Mouse (Mus musculus) left cerebral cortex, adult 2 months (tissue): ENCODE results near the gene Rps27rt. TPM values are rescaled to one million over a fixed set of nuclear protein-coding genes. Genes with fewer than 3 reads are reported as not detected.

Experiments used
- DNase-seq, 2 experiments: peaks; one replicate each; pipeline ENCODE4 v3.0.0; 2021 to 2022; ENCODE audit warnings: low spot score in 2 of 2, mixed read lengths in 1 of 2; ENCODE audit errors: extremely low spot score in 1 of 2
- H3K27ac ChIP-seq: fragments of 200-600 bp; 2 replicates; pipeline ENCODE4 v1.8.1; 2022
- H3K4me3 ChIP-seq: fragments of 200-600 bp; 2 replicates; pipeline ENCODE4 v1.8.1; 2022
- CTCF ChIP-seq: fragments of 200-600 bp; IDR thresholded peaks from 2 replicates; pipeline ENCODE4 v1.8.1; 2022; ENCODE audit warnings: antibody characterized with exemption, mild to moderate bottlenecking, moderate library complexity
- intact Hi-C: fragments of 180-260 bp; cut with DNase I; formaldehyde crosslinking; loops from one replicate; pipeline ENCODE4 v1.15.1; 2025
- total RNA-seq, 2 experiments: library from RNA; stranded (reverse); gene quantifications; 2 replicates each; pipeline ENCODE4 v1.2.3; 2021

The Rps27rt gene
- total RNA-seq, 2 experiments from 2014 or later, result 14.7 to 28.5 TPM

- TF ChIP-seq CTCF, result no peak
- DNase-seq, result no peak
- Histone ChIP-seq H3K4me3 (no peak overlapping the region), H3K27ac (no peak overlapping the region)
- intact Hi-C loops, result no loop called here
Observed at GRCm38 (mm10) chr9:114944642-114945041, 37.9 kb downstream of the Rps27rt start.

GRCm38 (mm10) chr9:114936687-114937086, 45.9 kb downstream of the Rps27rt start:
- Histone ChIP-seq H3K4me3 (no peak overlapping the region), H3K27ac (no peak overlapping the region)
- TF ChIP-seq CTCF, result no peak
- intact Hi-C loops, result no loop called here
- DNase-seq, result no peak

GRCm38 (mm10) chr9:114935321-114935720, 47.2 kb downstream of the Rps27rt start:
- intact Hi-C loops, result no loop called here
- Histone ChIP-seq H3K27ac (no peak overlapping the region), H3K4me3 (no peak overlapping the region)
- TF ChIP-seq CTCF, result no peak
- no peak for DNase-seq

- no peak for DNase-seq
- H3K27ac ChIP-seq, result peak overlapping the region; percentile 55; the same call in 1 of the 2 replicates
- TF ChIP-seq CTCF, result no peak; the same call in 1 of the 2 replicates
- H3K4me3 ChIP-seq, result peak overlapping the region; percentile 87
- intact Hi-C loops, result loop anchor here (5.0 kb wide), 2 partner anchors 328 to 378 kb away; partner anchors contain the start of gene Stt3b
Observed at GRCm38 (mm10) chr9:114934231-114934630, 48.3 kb downstream of the Rps27rt start.

GRCm38 (mm10) chr9:114933723-114934171, 48.8 kb downstream of the Rps27rt start, which contains the start of gene Gpd1l:
Gene Gpd1l, minus strand, starts transcription at chr9:114933987.
- Histone ChIP-seq H3K4me3 (peak within 1 kb of the TSS; percentile 87), H3K27ac (peak within 1 kb of the TSS; percentile 88)
- peak; percentile 96 to 97 for DNase-seq
- intact Hi-C loops, result loop anchor here (5.0 kb wide), 2 partner anchors 329 to 379 kb away; partner anchors contain the start of gene Stt3b
- no peak for TF ChIP-seq CTCF

GRCm38 (mm10) chr9:114933037-114933722, 49.4 kb downstream of the Rps27rt start:
- intact Hi-C loops, result loop anchor here (5.0 kb wide), 2 partner anchors 329 to 379 kb away; partner anchors contain the start of gene Stt3b
- DNase-seq, result no peak
- no peak for TF ChIP-seq CTCF
- H3K27ac ChIP-seq, result peak overlapping the region; percentile 88
- H3K4me3 ChIP-seq, result peak overlapping the region; percentile 87

GRCm38 (mm10) chr9:114932607-114933006, 49.9 kb downstream of the Rps27rt start:
- H3K4me3 ChIP-seq, result peak overlapping the region; percentile 87
- no peak for TF ChIP-seq CTCF
- DNase-seq, result no peak
- intact Hi-C loops, result loop anchor here (5.0 kb wide), 2 partner anchors 330 to 380 kb away; partner anchors contain the start of gene Stt3b
- H3K27ac ChIP-seq, result peak overlapping the region; percentile 88; the same call in 1 of the 2 replicates

Other genes starting within 250 kb of the Rps27rt start
- 1 to 10 TPM; 3.7 to 4.8 TPM for gene Cmtm7, start 200.9 kb downstream of the Rps27rt start, total RNA-seq
- 1 to 10 TPM; 1.6 to 1.8 TPM for gene Cmtm8, start 138.6 kb downstream of the Rps27rt start, total RNA-seq
- 10 to 100 TPM; 82.0 to 88.7 TPM for gene Gpd1l, start 48.8 kb downstream of the Rps27rt start, total RNA-seq
- 10 to 100 TPM; 48.5 to 56.3 TPM for gene Osbpl10, start 4.2 kb downstream of the Rps27rt start, total RNA-seq